Mouse (Mus musculus): ENCODE measurements around the gene Gm11437.

DNA sequence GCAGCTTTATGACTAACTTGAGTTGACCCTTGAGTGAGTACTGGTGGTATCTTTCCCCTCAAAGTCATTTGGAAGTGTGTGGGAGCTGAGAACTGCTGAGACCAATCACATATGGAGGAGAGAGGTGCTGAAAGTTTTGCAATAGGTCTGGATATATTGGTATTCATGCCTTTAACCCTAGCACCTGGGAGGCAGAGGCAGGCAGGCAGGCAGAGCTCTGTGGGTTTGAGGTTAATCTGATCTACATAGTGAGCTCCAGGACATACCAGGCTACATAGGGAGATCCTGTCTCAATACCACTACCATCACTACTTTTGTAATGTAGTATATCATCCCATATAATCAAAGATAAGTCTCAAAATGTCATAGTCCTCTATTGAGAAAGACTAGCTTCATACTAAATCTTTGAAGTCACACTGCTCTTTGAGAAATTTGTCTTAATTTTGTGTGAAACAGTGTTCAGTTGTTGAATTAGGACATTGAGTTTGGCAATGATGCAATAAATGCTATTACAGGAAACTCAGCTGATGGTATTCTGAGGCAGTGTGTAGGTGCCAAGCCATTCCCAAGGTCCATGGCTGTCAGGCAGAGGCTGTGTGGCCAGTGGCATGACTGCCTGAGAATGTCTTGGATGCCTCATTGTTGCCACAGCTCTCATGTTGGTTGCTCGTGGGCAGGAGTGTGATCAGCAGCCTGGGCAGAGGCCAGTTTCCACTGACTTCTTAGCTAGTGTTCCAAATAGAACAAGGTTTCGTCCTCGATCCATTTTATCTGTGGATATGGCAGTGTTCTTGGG is 30.5 kb upstream of the Gm11437 start:
- no peak for TF ChIP-seq POLR2A (IDR thresholded peaks at IDR 0.05; ENCODE audit: control insufficient read depth, low read depth, low read length)
- no peak for TF ChIP-seq CTCF (IDR thresholded peaks at IDR 0.05; ENCODE audit: control insufficient read depth, insufficient read depth, insufficient replicate concordance, low read depth, low read length)
